Mouse (Mus musculus) embryonic facial prominence, embryonic 13.5 days (tissue): Measurements from ENCODE around the gene Stard10. TPM values are rescaled to one million over a fixed set of nuclear protein-coding genes. Genes with fewer than 3 reads are reported as not detected.

ENCODE experiments used
- ATAC-seq: fragments of 200-750 bp; cut with Nextera tagmentation; 2 replicates; pipeline ENCODE4 v1.8.0; 2017; ENCODE audit warnings: low read depth; ENCODE audit not compliant: insufficient number of reproducible peaks, insufficient read depth, low FRiP score, low TSS enrichment
- H3K27ac ChIP-seq: fragments of 300-500 bp; sonication (generic); 2 replicates; pipeline ENCODE4 v1.5.1; 2015; ENCODE audit warnings: moderate library complexity, mild to moderate bottlenecking, inconsistent platforms
- H3K27me3 ChIP-seq: fragments of 300-500 bp; sonication (generic); 2 replicates; pipeline ENCODE4 v1.6.1; 2015; ENCODE audit warnings: mild to moderate bottlenecking, inconsistent platforms
- H3K36me3 ChIP-seq: fragments of 300-500 bp; sonication (generic); 2 replicates; pipeline ENCODE4 v1.6.1; 2015; ENCODE audit warnings: mild to moderate bottlenecking, inconsistent platforms
- H3K4me1 ChIP-seq: fragments of 300-500 bp; sonication (generic); 2 replicates; pipeline ENCODE4 v1.6.1; 2015; ENCODE audit warnings: inconsistent platforms
- H3K4me2 ChIP-seq: fragments of 300-500 bp; sonication (generic); 2 replicates; pipeline ENCODE4 v1.6.1; 2015; ENCODE audit warnings: moderate library complexity, mild to moderate bottlenecking, inconsistent platforms
- H3K4me3 ChIP-seq: fragments of 300-500 bp; sonication (generic); 2 replicates; pipeline ENCODE4 v1.5.1; 2015; ENCODE audit warnings: mild to moderate bottlenecking, inconsistent platforms
- H3K9ac ChIP-seq: fragments of 300-500 bp; sonication (generic); 2 replicates; pipeline ENCODE4 v1.6.1; 2015; ENCODE audit warnings: mild to moderate bottlenecking, inconsistent platforms
- H3K9me3 ChIP-seq: fragments of 300-500 bp; sonication (generic); 2 replicates; pipeline ENCODE4 v1.6.1; 2016; ENCODE audit warnings: inconsistent platforms
- WGBS: fragments of 180-500 bp; shearing (Covaris S2); methylation state at CpG from one replicate; pipeline ENCODE4 v1.1.7; 2015; ENCODE audit warnings: mixed read lengths; 5-methylcytosine and 5-hydroxymethylcytosine counted together
- polyA plus RNA-seq: library from polyadenylated mRNA; unstranded; fragments of >200 nt; fragmentation: Nextera tagmentation; extraction: Ambion mirVana; gene quantifications from 2 replicates; pipeline ENCODE4 v1.2.1, GENCODE M21; 2015

Stard10 gene
- 22.7 and 26.3 TPM in 2 replicates for polyA plus RNA-seq

DNA sequence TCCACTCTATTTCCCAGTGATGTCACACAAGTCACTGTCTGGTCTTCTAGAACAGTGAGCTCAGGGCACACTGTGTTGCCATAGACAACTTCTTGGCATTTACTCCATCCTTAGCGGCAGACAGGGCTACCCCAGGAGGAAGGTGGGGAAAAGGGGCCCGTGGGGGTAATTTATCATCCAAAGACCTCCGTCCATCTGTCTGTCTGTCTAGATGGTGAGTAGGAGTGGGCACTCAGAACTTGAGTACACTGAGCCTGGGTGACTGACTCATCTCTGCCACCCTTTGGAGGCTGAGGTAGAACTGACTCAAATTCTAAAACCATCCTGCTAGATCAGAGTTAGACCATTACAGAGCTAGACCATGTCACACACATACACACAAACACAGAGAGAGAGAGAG is at the start of gene Stard10:
Gene Stard10, plus strand, starts transcription at position 73 of the 400 bp plus-strand sequence.
- no peak within 1 kb of the TSS for H3K9ac ChIP-seq
- H3K27ac ChIP-seq, result no peak within 1 kb of the TSS
- no peak within 1 kb of the TSS for H3K4me3 ChIP-seq
- H3K4me2 ChIP-seq, result no peak within 1 kb of the TSS
- peaks cover 24% of the 10 kb centered on the region for H3K27me3 ChIP-seq
- peaks cover 16% of the 10 kb centered on the region for H3K4me1 ChIP-seq
- ATAC-seq, result no peak
- WGBS, result 84% methylated on average over 3 of the region's 3 CpGs
- H3K36me3 ChIP-seq, result no peaks in the 10 kb centered on the region
- no peaks in the 10 kb centered on the region for H3K9me3 ChIP-seq

DNA sequence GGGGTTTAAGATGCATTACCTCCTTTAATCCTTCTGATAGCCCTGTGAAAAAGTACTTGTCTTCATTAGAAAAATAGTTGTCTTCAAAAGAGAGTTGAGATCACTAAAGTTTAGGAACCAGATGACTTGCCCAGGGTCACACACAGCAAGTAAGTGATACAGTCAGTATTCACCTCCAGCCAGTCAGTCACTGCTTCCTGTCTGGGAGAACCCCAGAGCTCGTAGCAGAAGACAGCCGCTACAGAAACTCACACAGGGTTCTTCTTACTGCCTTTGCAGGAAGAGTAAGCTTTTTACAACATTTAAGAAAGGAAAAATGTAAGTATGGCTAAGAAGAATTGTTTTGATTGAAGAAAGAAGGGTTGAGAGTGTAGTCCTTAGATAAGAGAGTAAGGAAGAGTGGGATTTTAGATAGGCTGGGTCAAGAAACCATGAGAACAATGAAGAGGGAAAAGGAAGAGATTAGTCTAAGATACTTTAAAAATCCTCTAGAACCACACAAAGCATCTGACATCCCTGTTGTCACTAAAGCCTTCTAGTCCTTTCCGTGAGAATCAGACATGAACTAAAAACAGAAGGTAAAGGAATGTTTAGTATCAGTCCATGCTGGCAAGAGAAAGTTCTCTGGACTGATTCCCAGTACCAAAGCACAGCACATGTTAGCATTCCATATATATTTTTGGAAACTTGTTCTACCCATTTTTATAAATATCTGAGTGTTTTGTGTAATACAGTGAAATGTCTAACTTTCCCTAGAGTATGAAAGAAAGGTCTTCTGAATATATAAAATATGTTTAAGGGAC is 49.2 kb upstream of the Stard10 start:
- Histone ChIP-seq H3K9ac (no peak overlapping the region), H3K4me3 (no peak overlapping the region), H3K36me3 (peaks cover 19% of the 10 kb centered on the region), H3K27me3 (no peaks in the 10 kb centered on the region), H3K9me3 (no peaks in the 10 kb centered on the region), H3K4me2 (no peak overlapping the region), H3K27ac (no peak overlapping the region), H3K4me1 (no peaks in the 10 kb centered on the region)
- ATAC-seq, result no peak
- 62% methylated on average over 3 of the region's 3 CpGs for WGBS

DNA sequence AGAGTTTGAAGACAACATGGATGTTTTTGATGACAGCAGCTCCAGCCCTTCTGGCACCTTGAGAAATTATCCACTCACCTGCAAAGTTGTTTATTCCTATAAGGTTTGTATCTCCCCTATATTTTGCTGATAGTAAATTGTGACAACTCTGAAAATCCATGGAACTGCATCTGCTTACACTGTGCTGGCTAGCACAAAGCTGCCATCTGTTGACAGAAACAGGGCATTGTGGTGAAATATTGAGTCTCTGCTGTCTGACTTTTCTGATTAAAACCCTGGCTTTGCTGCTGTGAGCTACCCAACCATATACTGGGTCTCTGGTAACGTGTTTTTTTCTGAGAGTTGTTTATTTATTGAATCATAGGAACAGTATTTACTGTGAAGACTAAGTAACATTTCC is 45.3 kb upstream of the Stard10 start:
- Histone ChIP-seq H3K4me3 (no peak overlapping the region), H3K9ac (no peak overlapping the region), H3K4me1 (no peaks in the 10 kb centered on the region), H3K9me3 (no peaks in the 10 kb centered on the region), H3K27ac (no peak overlapping the region), H3K4me2 (no peak overlapping the region), H3K27me3 (no peaks in the 10 kb centered on the region), H3K36me3 (peaks cover 42% of the 10 kb centered on the region)
- WGBS, result 83% methylated on average over 1 of the region's 1 CpGs
- ATAC-seq, result no peak

- Histone ChIP-seq H3K4me2 (no peak overlapping the region), H3K9me3 (no peaks in the 10 kb centered on the region), H3K4me3 (no peak overlapping the region), H3K27ac (no peak overlapping the region), H3K36me3 (peaks cover 49% of the 10 kb centered on the region), H3K4me1 (no peaks in the 10 kb centered on the region), H3K27me3 (no peaks in the 10 kb centered on the region), H3K9ac (no peak overlapping the region)
- ATAC-seq, result no peak
- WGBS, result 91% methylated on average over 8 of the region's 8 CpGs
These were observed 44.3 kb upstream of the Stard10 start for GRCm38 (mm10) chr7:101272466-101273160.

DNA sequence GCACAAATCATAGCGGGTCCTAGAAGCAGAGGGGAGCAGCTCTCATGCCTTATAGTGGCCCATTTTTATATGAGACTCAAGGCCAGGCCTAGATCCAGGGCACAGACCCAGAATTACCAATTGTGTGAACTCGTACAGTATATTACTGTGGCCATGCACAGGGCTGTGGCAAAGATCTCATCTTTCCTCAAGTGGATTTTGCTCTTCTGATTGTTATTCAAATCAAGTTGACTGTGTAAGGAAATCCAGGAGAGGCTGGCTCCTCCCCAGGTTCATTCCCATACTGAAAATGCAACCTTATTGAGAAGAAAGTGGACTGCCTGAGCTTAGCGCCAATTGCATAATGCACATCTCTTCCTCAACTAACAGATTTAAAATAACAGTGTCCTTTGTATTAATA is 34.2 kb upstream of the Stard10 start:
- no peak overlapping the region for H3K9ac ChIP-seq
- H3K27ac ChIP-seq, result no peak overlapping the region
- H3K27me3 ChIP-seq, result no peaks in the 10 kb centered on the region
- no peak overlapping the region for H3K4me3 ChIP-seq
- WGBS, result 90% methylated on average over 3 of the region's 3 CpGs
- no peaks in the 10 kb centered on the region for H3K9me3 ChIP-seq
- no peak for ATAC-seq
- peaks cover 77% of the 10 kb centered on the region for H3K36me3 ChIP-seq
- no peak overlapping the region for H3K4me2 ChIP-seq
- H3K4me1 ChIP-seq, result no peaks in the 10 kb centered on the region

- H3K4me3 ChIP-seq, result no peak overlapping the region
- no peak for ATAC-seq
- H3K36me3 ChIP-seq, result peaks cover 67% of the 10 kb centered on the region
- no peak overlapping the region for H3K27ac ChIP-seq
- no peaks in the 10 kb centered on the region for H3K27me3 ChIP-seq
- WGBS, result 94% methylated on average over 1 of the region's 1 CpGs
- no peaks in the 10 kb centered on the region for H3K4me1 ChIP-seq
- H3K9ac ChIP-seq, result no peak overlapping the region
- H3K9me3 ChIP-seq, result no peaks in the 10 kb centered on the region
- H3K4me2 ChIP-seq, result no peak overlapping the region
These were observed 32.4 kb upstream of the Stard10 start for GRCm38 (mm10) chr7:101284504-101284903.

DNA sequence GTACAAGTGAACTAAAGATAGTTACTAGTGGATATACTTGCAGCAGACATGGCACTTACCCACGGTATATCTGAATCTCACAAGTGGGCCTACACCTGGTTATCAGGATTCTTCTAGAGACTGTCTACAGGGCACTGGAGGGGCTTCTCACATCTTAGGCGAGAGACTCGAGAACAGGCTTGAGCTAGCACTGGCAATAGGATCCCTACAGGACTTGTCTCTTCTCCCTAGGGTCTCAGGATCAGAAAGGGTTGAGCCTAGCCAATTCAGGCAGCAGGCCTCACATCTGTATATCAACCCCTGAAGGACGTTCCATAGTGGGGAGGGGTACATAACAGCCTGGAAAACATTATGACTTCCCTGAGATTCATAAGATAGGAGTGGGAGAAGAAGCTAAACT is 30.0 kb upstream of the Stard10 start:
- peaks cover 58% of the 10 kb centered on the region for H3K36me3 ChIP-seq

GRCm38 (mm10) chr7:101287820-101288219 is 29.1 kb upstream of the Stard10 start:
- Histone ChIP-seq H3K27me3 (no peaks in the 10 kb centered on the region), H3K36me3 (peaks cover 51% of the 10 kb centered on the region), H3K4me1 (no peaks in the 10 kb centered on the region), H3K9ac (no peak overlapping the region), H3K9me3 (no peaks in the 10 kb centered on the region), H3K27ac (no peak overlapping the region), H3K4me2 (no peak overlapping the region), H3K4me3 (no peak overlapping the region)
- 88% methylated on average over 2 of the region's 2 CpGs for WGBS
- ATAC-seq, result no peak

More for the DNA sequence above, 30.0 kb upstream of the Stard10 start:
- H3K9me3 ChIP-seq, result no peaks in the 10 kb centered on the region
- H3K27ac ChIP-seq, result no peak overlapping the region
- H3K4me1 ChIP-seq, result no peaks in the 10 kb centered on the region
- H3K27me3 ChIP-seq, result no peaks in the 10 kb centered on the region
- H3K4me2 ChIP-seq, result no peak overlapping the region
- ATAC-seq, result no peak
- WGBS, result 76% methylated on average over 4 of the region's 4 CpGs
- no peak overlapping the region for H3K4me3 ChIP-seq
- no peak overlapping the region for H3K9ac ChIP-seq

DNA sequence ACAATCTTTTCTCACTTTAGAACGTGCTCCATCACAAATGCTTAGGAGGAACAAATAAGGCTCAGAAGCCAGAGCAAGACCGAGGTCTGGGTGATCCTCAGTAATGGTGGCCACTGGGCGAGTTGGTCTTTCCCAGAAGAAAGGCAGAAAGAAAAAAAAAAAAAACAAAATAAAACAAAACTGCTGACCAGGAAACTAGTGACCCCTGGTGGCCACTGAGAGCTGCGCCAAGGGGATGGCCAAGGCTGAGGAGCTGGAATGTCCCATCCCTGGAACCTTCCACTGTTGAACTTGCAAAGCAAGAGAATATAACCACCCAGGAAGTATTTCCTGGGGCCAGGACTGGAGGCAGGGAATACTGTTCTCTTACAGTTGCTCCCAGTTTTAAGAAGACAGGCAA is 28.4 kb upstream of the Stard10 start:
- 47% methylated on average over 4 of the region's 4 CpGs for WGBS
- no peak for ATAC-seq
- H3K36me3 ChIP-seq, result peaks cover 45% of the 10 kb centered on the region

GRCm38 (mm10) chr7:101290401-101290800 is 26.5 kb upstream of the Stard10 start:
- WGBS, result 86% methylated on average over 10 of the region's 10 CpGs
- H3K9me3 ChIP-seq, result no peaks in the 10 kb centered on the region
- H3K9ac ChIP-seq, result no peak overlapping the region
- H3K4me2 ChIP-seq, result no peak overlapping the region
- H3K36me3 ChIP-seq, result peaks cover 35% of the 10 kb centered on the region
- peaks cover under 1% of the 10 kb centered on the region; the same call in 1 of the 2 replicates for H3K27me3 ChIP-seq
- no peaks in the 10 kb centered on the region for H3K4me1 ChIP-seq
- ATAC-seq, result no peak
- H3K4me3 ChIP-seq, result no peak overlapping the region
- H3K27ac ChIP-seq, result no peak overlapping the region

More for the DNA sequence above, 28.4 kb upstream of the Stard10 start:
- no peak overlapping the region for H3K27ac ChIP-seq
- H3K9me3 ChIP-seq, result no peaks in the 10 kb centered on the region
- no peak overlapping the region for H3K4me2 ChIP-seq
- H3K4me3 ChIP-seq, result no peak overlapping the region
- no peaks in the 10 kb centered on the region for H3K27me3 ChIP-seq
- H3K4me1 ChIP-seq, result no peaks in the 10 kb centered on the region
- no peak overlapping the region for H3K9ac ChIP-seq

GRCm38 (mm10) chr7:101291211-101291610 is 25.7 kb upstream of the Stard10 start:
- H3K27me3 ChIP-seq, result peaks cover 4% of the 10 kb centered on the region; the same call in 1 of the 2 replicates
- no peak overlapping the region for H3K4me2 ChIP-seq
- H3K36me3 ChIP-seq, result peaks cover 30% of the 10 kb centered on the region
- H3K9ac ChIP-seq, result no peak overlapping the region
- 83% methylated on average over 5 of the region's 5 CpGs for WGBS
- ATAC-seq, result no peak
- H3K4me1 ChIP-seq, result peaks cover 2% of the 10 kb centered on the region
- H3K4me3 ChIP-seq, result no peak overlapping the region
- H3K9me3 ChIP-seq, result no peaks in the 10 kb centered on the region
- no peak overlapping the region for H3K27ac ChIP-seq

DNA sequence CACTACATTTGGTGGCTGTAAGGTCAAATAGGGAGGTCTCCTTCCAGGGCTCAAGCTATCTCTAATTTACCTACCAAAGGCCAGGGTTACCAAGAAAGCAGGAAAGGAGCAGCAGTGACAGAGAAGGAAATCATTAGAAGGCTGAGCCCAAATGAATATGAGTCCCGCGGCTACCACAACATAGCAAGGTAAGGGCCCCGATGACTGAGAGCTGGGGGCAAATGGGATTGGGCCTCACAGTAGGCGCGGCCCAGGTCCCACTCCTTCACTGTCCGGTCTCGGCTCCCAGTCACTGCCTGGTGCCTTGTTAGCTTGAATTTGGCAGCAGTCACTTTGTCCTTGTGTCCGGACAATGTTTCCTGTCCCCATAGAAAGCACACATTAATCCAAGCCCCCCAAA is 25.2 kb upstream of the Stard10 start:
- H3K4me2 ChIP-seq, result no peak overlapping the region
- 94% methylated on average over 8 of the region's 8 CpGs for WGBS
- peaks cover 29% of the 10 kb centered on the region for H3K36me3 ChIP-seq
- ATAC-seq, result no peak
- H3K4me1 ChIP-seq, result peaks cover 6% of the 10 kb centered on the region
- H3K4me3 ChIP-seq, result no peak overlapping the region
- H3K27me3 ChIP-seq, result peaks cover 4% of the 10 kb centered on the region; the same call in 1 of the 2 replicates
- H3K27ac ChIP-seq, result no peak overlapping the region
- no peaks in the 10 kb centered on the region for H3K9me3 ChIP-seq
- no peak overlapping the region for H3K9ac ChIP-seq
